Mouse (Mus musculus) urinary bladder, postnatal 0 days (tissue): ENCODE data around the gene Olfr957. TPM values are rescaled to one million over a fixed set of nuclear protein-coding genes. Genes with fewer than 3 reads are reported as not detected.

ENCODE experiments used
- polyA plus RNA-seq: library from polyadenylated mRNA; unstranded; fragments of >200 nt; fragmentation: Nextera tagmentation; extraction: Ambion mirVana; gene quantifications from 2 replicates; pipeline ENCODE4 v1.2.1, GENCODE M21; 2015

Olfr957 gene
- not detected in 2 replicates for polyA plus RNA-seq

GRCm38 (mm10) chr9:39515531-39515930 lies at the start of gene Olfr957:
Gene Olfr957, minus strand, starts transcription at chr9:39515809.

DNA sequence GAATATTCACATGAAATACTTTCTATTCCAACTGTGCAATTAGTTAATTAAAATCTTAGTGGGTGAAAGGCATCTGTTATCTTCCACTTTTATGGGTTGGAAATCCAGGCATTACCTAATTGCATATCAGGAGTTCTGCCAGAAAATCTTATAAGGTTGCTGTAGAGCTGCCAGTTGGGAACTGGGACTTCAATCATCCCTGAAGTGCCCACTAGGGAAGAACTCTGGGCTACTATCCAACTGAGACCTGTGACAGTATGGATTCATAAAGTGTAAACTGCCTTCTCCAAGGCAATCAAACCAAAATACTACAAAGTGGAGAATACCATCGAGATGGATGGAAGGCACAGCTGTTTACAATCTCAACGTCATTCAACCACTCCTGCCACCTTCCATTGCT lies 38.3 kb upstream of the Olfr957 start, which contains the start of gene Olfr958:
Olfr958 (minus strand) TSS at position 109 of the 400 bp plus-strand sequence.

DNA sequence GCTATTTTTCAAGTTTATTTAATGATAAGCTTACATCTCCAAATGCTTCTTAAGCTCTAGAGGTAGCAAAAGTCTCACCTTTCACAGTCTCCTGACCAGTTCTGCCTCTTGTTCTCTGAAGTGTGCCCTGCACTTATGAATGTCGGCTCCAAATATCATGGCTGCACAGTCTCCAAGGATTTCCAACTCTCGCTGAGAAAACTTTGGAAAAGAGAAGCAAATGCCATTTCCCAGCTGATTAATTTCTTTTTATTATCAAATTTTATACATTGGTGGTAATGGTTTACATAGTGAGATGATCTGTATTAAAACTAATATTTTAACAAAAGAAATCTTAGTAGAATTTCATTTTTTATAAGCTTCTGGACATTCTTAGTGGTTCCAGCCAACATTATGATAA lies 21.7 kb downstream of the Olfr957 start, which contains the start of gene Olfr44:
Olfr44 (minus strand) TSS at position 101 of the 400 bp plus-strand sequence.

DNA sequence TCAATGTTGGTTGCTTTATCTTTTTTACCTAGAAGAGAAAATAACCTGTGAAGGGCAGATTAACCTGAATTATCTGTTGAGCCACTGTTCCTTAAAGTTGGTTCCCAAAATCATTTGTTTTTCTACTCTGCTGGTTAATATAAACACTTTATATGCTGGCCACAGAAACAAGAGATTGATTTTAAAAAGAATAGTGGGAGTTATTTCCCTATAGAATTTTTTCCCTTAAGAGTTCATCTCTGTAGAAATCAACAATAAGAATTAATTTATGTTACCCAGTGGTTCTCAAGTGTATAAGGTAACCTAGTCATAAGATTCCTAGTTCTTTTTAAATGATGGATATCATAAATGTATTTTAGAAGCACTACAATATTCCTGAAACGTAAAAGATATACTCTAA lies 43.8 kb downstream of the Olfr957 start, which contains the start of gene Olfr955:
Olfr955 (minus strand) TSS at position 101 of the 400 bp plus-strand sequence.

Other genes starting within 250 kb of the Olfr957 start
- gene Olfr945, start 239.0 kb downstream of the Olfr957 start, polyA plus RNA-seq, result not detected in 2 replicates
- not detected in 2 replicates for gene Olfr948, start 189.8 kb downstream of the Olfr957 start, polyA plus RNA-seq
- not detected in 2 replicates for gene Olfr951, start 128.4 kb downstream of the Olfr957 start, polyA plus RNA-seq
- not detected in 2 replicates for gene Olfr952, start 88.7 kb downstream of the Olfr957 start, polyA plus RNA-seq
- not detected in 2 replicates for gene Olfr954, start 59.1 kb downstream of the Olfr957 start, polyA plus RNA-seq
- gene Olfr955, start 43.9 kb downstream of the Olfr957 start, polyA plus RNA-seq, result not detected in 2 replicates
- gene Olfr44, start 21.8 kb downstream of the Olfr957 start, polyA plus RNA-seq, result not detected in 2 replicates
- not detected in 2 replicates for gene Olfr958, start 38.2 kb upstream of the Olfr957 start, polyA plus RNA-seq
- not detected in 2 replicates for gene Olfr959, start 59.8 kb upstream of the Olfr957 start, polyA plus RNA-seq
- gene AW551984, start 88.6 kb upstream of the Olfr957 start, polyA plus RNA-seq, result 16.3 and 17.9 TPM in 2 replicates
- not detected in 2 replicates for gene Olfr148, start 94.8 kb upstream of the Olfr957 start, polyA plus RNA-seq
- gene Olfr960, start 105.6 kb upstream of the Olfr957 start, polyA plus RNA-seq, result not detected in 2 replicates
- not detected in 2 replicates for gene Olfr961, start 129.3 kb upstream of the Olfr957 start, polyA plus RNA-seq
- gene Olfr963, start 151.4 kb upstream of the Olfr957 start, polyA plus RNA-seq, result not detected in 2 replicates
- gene Olfr149, start 191.3 kb upstream of the Olfr957 start, polyA plus RNA-seq, result not detected in 2 replicates
- gene Olfr965, start 195.5 kb upstream of the Olfr957 start, polyA plus RNA-seq, result not detected in 2 replicates
- not detected in 2 replicates for gene Olfr150, start 215.2 kb upstream of the Olfr957 start, polyA plus RNA-seq
- not detected in 2 replicates for gene Olfr967, start 230.4 kb upstream of the Olfr957 start, polyA plus RNA-seq